Mouse (Mus musculus): ENCODE data around the gene Olfr1006. TPM values are rescaled to one million over a fixed set of nuclear protein-coding genes. Genes with fewer than 3 reads are reported as not detected.
A peak's percentile ranks its signal among the peaks of the same experiment; 100 is the strongest.
"Not testable (repeated sequence)": the region's sequence is repeated elsewhere in the genome, so short reads cannot be mapped to it uniquely, and the experiment has no call there.

The Olfr1006 gene
- polyA plus RNA-seq (2015; fragmentation: Nextera tagmentation; extraction: Ambion mirVana), result not detected in 2 replicates

GRCm38 (mm10) chr2:85678667-85679066 is at the start of gene Olfr1006:
Gene Olfr1006, minus strand, starts transcription at chr2:85678767.
- Histone ChIP-seq H3K27ac (no peak within 1 kb of the TSS), H3K9ac (ENCODE audit: low read depth, low read length) (no peak within 1 kb of the TSS), H3K9me3 (replicated peaks; ENCODE audit: low read length) (no peaks in the 10 kb centered on the region), H3K4me1 (replicated peaks; ENCODE audit: insufficient read depth, low read length) (no peaks in the 10 kb centered on the region), H3K4me2 (ENCODE audit: low read length) (no peak within 1 kb of the TSS), H3K27me3 (ENCODE audit: insufficient read depth, low read length) (no peaks in the 10 kb centered on the region), H3K4me3 (replicated peaks; ENCODE audit: low read depth, low read length) (no peak within 1 kb of the TSS), H3K36me3 (ENCODE audit: insufficient read depth, low read length) (no peaks in the 10 kb centered on the region)
- DNase-seq (ENCODE audit: low spot score), result no peak
- ATAC-seq (replicated peaks; ENCODE audit: low FRiP score, low read depth), result no peak
- no peak for TF ChIP-seq CTCF (IDR thresholded peaks at IDR 0.05; ENCODE audit: low read depth)

GRCm38 (mm10) chr2:85725793-85726192 is 47.2 kb upstream of the Olfr1006 start:
- peak; percentile 69 for DNase-seq (ENCODE audit: low spot score)

GRCm38 (mm10) chr2:85715119-85715518 is 36.6 kb upstream of the Olfr1006 start, which contains the start of gene Olfr1009:
Gene Olfr1009, plus strand, starts transcription at chr2:85715419.
- no peak for DNase-seq (ENCODE audit: low spot score)
- Histone ChIP-seq H3K4me1 (replicated peaks; ENCODE audit: insufficient read depth, low read length) (no peaks in the 10 kb centered on the region), H3K4me3 (replicated peaks; ENCODE audit: low read depth, low read length) (no peak within 1 kb of the TSS), H3K9me3 (replicated peaks; ENCODE audit: low read length) (no peaks in the 10 kb centered on the region), H3K9ac (ENCODE audit: low read depth, low read length) (no peak within 1 kb of the TSS), H3K36me3 (ENCODE audit: insufficient read depth, low read length) (no peaks in the 10 kb centered on the region), H3K27me3 (ENCODE audit: insufficient read depth, low read length) (no peaks in the 10 kb centered on the region), H3K4me2 (ENCODE audit: low read length) (no peak within 1 kb of the TSS), H3K27ac (no peak within 1 kb of the TSS)
- WGBS, result 90% methylated on average over 1 of the region's 1 CpGs
- no peak for ATAC-seq (replicated peaks; ENCODE audit: low FRiP score, low read depth)
- TF ChIP-seq CTCF (IDR thresholded peaks at IDR 0.05; ENCODE audit: low read depth), result no peak

More at GRCm38 (mm10) chr2:85725793-85726192, 47.2 kb upstream of the Olfr1006 start:
- no peaks in the 10 kb centered on the region for H3K36me3 ChIP-seq (ENCODE audit: insufficient read depth, low read length)
- no peaks in the 10 kb centered on the region for H3K4me1 ChIP-seq (replicated peaks; ENCODE audit: insufficient read depth, low read length)
- no peak overlapping the region for H3K4me2 ChIP-seq (ENCODE audit: low read length)
- WGBS, result 15% methylated on average over 3 of the region's 3 CpGs
- no peak overlapping the region for H3K4me3 ChIP-seq (replicated peaks; ENCODE audit: low read depth, low read length)
- H3K9me3 ChIP-seq (replicated peaks; ENCODE audit: low read length), result no peaks in the 10 kb centered on the region
- no peak for ATAC-seq (replicated peaks; ENCODE audit: low FRiP score, low read depth)
- no peak overlapping the region for H3K27ac ChIP-seq
- H3K9ac ChIP-seq (ENCODE audit: low read depth, low read length), result no peak overlapping the region
- no peaks in the 10 kb centered on the region for H3K27me3 ChIP-seq (ENCODE audit: insufficient read depth, low read length)
- TF ChIP-seq CTCF (IDR thresholded peaks at IDR 0.05; ENCODE audit: low read depth), result peak; percentile 85

- no peak for DNase-seq (ENCODE audit: low spot score)
- Histone ChIP-seq H3K9me3 (replicated peaks; ENCODE audit: low read length) (no peaks in the 10 kb centered on the region), H3K9ac (ENCODE audit: low read depth, low read length) (no peak overlapping the region), H3K4me2 (ENCODE audit: low read length) (no peak overlapping the region), H3K4me1 (replicated peaks; ENCODE audit: insufficient read depth, low read length) (no peaks in the 10 kb centered on the region), H3K27me3 (ENCODE audit: insufficient read depth, low read length) (no peaks in the 10 kb centered on the region), H3K4me3 (replicated peaks; ENCODE audit: low read depth, low read length) (no peak overlapping the region), H3K36me3 (ENCODE audit: insufficient read depth, low read length) (no peaks in the 10 kb centered on the region), H3K27ac (no peak overlapping the region)
- no peak for ATAC-seq (replicated peaks; ENCODE audit: low FRiP score, low read depth)
- 9% methylated on average over 1 of the region's 1 CpGs for WGBS
- TF ChIP-seq CTCF (IDR thresholded peaks at IDR 0.05; ENCODE audit: low read depth), result no peak
Measured at GRCm38 (mm10) chr2:85711159-85711558, 32.6 kb upstream of the Olfr1006 start.

GRCm38 (mm10) chr2:85710680-85711079 is 32.1 kb upstream of the Olfr1006 start:
- H3K4me2 ChIP-seq (ENCODE audit: low read length); ATAC-seq (replicated peaks; ENCODE audit: low FRiP score, low read depth); H3K4me1 ChIP-seq (replicated peaks; ENCODE audit: insufficient read depth, low read length); H3K36me3 ChIP-seq (ENCODE audit: insufficient read depth, low read length); H3K9me3 ChIP-seq (replicated peaks; ENCODE audit: low read length); H3K27me3 ChIP-seq (ENCODE audit: insufficient read depth, low read length); H3K4me3 ChIP-seq (replicated peaks; ENCODE audit: low read depth, low read length); DNase-seq (ENCODE audit: low spot score); H3K27ac ChIP-seq; H3K9ac ChIP-seq (ENCODE audit: low read depth, low read length): not testable (repeated sequence)
- 31% methylated on average over 2 of the region's 2 CpGs for WGBS

GRCm38 (mm10) chr2:85689131-85689530 is 10.6 kb upstream of the Olfr1006 start, which contains the start of gene Olfr1008:
Gene Olfr1008, plus strand, starts transcription at chr2:85689431.
- Histone ChIP-seq H3K27me3 (ENCODE audit: insufficient read depth, low read length) (no peaks in the 10 kb centered on the region), H3K4me3 (replicated peaks; ENCODE audit: low read depth, low read length) (no peak within 1 kb of the TSS), H3K9ac (ENCODE audit: low read depth, low read length) (no peak within 1 kb of the TSS), H3K4me1 (replicated peaks; ENCODE audit: insufficient read depth, low read length) (no peaks in the 10 kb centered on the region), H3K36me3 (ENCODE audit: insufficient read depth, low read length) (no peaks in the 10 kb centered on the region), H3K4me2 (ENCODE audit: low read length) (no peak within 1 kb of the TSS), H3K27ac (no peak within 1 kb of the TSS), H3K9me3 (replicated peaks; ENCODE audit: low read length) (no peaks in the 10 kb centered on the region)
- TF ChIP-seq CTCF (IDR thresholded peaks at IDR 0.05; ENCODE audit: low read depth), result no peak
- no peak for ATAC-seq (replicated peaks; ENCODE audit: low FRiP score, low read depth)
- no peak for DNase-seq (ENCODE audit: low spot score)

GRCm38 (mm10) chr2:85664355-85664754 is 14.2 kb downstream of the Olfr1006 start, which contains the start of gene Olfr154:
Gene Olfr154, minus strand, starts transcription at chr2:85664455.
- not testable (repeated sequence) for ATAC-seq (replicated peaks; ENCODE audit: low FRiP score, low read depth); H3K27ac ChIP-seq; DNase-seq (ENCODE audit: low spot score); H3K4me1 ChIP-seq (replicated peaks; ENCODE audit: insufficient read depth, low read length); H3K9ac ChIP-seq (ENCODE audit: low read depth, low read length); H3K4me3 ChIP-seq (replicated peaks; ENCODE audit: low read depth, low read length); H3K9me3 ChIP-seq (replicated peaks; ENCODE audit: low read length); H3K36me3 ChIP-seq (ENCODE audit: insufficient read depth, low read length); H3K4me2 ChIP-seq (ENCODE audit: low read length); H3K27me3 ChIP-seq (ENCODE audit: insufficient read depth, low read length)

All from kidney, postnatal 0 days (tissue).